Mouse (Mus musculus) lung, postnatal 4 days (tissue): Measurements from ENCODE around the gene Tom1l2.

Experiments used
- DNase-seq, 2 experiments: peaks; one replicate each; pipeline ENCODE4 v3.0.0; 2021

The Tom1l2 gene

DNA sequence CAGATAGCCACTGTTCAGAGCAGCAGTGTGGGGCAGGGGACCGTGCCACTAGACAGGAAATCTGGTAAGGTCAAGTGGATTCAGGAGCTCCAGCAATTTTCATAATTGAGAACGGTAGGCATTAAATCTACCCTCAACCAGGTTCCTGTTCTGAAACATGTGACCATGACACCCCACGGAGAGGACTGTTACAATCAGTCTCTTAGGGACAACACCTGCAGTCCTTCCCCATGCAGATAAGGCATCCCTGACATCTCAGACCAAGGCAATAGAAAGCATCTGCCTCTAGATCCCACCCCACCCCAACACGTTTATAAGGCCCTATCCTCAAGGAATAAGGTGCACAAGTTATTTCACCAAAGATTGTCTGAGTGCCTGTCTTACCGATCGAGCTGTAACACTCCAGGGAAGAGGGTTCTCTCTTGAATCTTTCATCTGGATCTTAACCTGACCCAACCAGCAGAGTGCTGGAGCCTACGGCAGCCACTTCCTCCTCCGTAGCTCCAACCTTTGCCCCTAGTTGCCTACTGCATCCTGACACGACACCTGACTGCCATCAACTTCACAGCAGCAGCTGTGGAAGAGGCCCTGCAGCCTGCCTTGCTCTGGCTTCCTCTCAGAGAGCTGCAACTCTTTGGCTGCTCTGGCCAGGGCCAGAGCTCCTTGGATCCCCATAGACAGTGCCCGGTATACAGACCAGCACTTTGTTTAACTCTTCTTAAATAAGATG is 50.2 kb downstream of the Tom1l2 start:
- no peak for DNase-seq

DNA sequence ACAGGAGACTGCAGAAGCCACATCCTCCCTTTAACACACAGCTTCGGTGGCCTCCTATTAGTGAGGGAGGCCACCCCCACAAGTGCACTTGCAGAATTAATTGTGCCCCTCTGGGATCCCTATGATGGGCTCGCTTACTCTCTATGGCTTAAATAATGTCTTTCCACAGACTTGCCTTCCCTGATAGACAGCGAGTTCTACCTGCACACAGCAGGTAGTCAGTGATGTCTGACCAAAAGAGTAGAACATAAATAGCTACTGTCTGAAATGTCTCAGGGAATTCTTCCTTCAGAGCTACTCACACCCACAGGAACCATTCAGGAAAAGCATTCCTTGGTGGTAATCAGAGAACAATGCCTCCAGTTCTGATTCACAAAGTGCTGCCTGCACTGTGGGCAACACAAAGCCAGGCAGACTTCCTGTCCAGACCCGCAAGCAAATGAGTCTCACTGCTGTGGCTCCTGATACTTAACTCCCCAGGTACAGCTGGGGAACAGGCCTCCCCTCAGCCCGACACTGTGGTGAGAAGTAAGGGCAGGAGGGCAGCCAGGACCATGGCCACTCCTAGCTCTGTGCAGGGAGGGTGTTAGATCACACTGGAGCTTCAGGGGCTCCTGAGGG is 51.0 kb downstream of the Tom1l2 start:
- no peak for DNase-seq

DNA sequence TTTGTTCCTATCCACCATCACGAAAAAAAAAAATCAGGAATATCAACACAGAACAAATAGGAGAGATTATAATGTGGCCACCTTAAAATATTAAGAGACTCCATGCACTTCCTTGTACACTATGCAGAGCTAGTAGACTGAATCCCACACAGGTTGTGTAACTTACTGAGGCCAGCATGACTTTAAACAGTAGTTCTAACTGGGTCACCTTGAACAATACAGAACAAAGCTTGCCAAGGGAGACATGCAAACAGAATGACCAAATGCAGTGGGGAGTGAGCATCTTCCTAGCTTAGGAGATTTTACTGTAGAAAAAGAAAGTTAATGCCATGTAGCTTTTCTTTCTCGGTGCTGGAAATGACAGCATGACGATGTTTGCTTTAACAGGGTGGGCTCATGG is 52.4 kb downstream of the Tom1l2 start:
- DNase-seq, result no peak

DNA sequence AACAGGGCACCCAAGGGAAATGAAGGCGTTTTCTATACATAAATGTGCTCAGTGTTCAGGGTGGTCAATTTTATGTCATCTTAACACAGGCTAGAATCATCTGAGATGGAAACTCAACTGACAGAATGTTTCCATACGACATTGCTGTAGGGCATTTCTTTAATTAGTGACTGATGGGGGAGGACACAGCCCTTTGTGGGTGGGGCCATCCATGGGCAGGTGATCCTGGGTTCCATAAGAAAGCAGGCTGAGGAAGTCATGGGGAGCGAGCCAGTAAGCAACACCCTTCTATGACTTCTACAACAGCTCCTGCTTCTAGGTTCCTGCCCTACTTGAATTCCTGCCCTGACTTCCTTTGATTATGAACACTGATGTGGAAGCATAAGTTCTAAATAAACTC is 54.9 kb downstream of the Tom1l2 start:
- DNase-seq, result no peak

DNA sequence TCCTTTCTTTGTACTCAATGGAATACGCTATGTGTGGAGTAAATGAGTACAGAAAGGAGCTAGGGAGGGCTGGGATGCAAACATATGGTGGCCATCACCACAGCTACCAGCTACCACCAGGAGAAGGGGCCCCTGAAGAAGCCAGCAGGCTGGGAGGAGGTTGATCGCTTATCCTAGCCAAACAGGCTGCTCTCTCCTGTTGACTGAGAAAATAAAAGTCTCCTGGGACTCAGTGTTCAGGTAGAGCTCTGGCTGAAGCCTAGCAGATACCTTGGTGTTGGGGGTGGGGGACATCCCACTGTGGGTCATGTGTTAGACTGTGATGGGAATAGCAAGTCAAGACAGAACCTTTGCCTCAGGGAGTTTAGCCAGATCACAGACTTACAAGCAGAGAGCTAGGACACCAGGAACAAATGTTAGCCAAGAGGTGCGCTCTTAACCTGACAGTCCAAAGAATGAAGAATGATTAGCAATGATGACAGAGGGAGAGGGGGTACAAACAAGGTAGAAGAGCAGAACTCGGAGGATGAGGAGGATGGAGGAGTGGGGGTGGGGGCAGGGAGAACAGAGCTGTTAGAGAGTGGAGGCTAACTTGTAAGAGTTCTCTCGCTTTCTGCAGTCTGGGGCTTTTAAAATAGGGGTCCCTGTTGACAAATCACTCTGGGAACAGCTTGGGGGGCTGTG is 57.9 kb downstream of the Tom1l2 start:
- DNase-seq, result no peak

DNA sequence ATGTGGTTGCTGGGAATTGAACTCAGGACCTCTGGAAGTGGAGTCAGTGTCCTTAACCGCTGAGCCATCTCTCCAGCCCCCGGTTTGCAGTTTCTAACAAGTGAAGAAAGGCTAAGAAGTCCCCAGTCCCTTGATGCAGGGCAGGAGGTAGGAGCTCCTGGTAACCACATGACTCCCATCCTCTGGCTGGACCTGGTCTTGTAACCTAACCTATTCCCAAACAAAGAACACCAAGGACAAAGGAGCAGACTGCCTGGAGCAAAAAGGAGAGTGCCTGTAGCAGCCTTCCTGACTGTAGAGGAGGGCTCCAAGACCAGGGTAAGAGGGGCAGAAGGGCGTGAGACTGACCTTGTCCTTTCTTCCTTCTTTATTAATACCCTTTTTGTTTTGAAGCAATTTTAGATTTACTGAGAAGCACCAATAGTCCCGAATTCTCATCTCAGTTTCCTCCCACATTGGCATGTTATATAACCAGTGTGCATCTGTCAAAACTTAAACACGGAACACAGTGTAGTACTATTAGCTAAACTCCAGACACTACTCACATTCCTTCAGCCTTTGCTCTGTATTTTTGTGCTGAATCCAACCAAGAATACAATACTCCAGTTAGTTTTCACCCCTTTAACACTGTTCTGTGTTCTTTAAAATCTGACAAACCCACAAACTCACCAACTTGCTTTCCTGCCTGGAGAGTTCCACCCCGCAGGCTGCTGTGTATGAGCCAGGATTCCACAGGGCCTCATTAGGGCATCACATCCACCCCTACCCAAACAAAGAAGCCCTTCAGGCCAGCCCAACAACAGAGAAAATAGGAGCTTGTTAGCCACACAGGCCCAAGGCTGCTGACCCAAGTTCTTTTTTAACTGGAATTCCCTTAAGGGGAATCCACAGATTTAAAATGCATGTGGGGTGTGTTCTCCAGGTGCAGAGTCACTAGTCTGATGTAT is 58.7 kb downstream of the Tom1l2 start:
- DNase-seq, result no peak

DNA sequence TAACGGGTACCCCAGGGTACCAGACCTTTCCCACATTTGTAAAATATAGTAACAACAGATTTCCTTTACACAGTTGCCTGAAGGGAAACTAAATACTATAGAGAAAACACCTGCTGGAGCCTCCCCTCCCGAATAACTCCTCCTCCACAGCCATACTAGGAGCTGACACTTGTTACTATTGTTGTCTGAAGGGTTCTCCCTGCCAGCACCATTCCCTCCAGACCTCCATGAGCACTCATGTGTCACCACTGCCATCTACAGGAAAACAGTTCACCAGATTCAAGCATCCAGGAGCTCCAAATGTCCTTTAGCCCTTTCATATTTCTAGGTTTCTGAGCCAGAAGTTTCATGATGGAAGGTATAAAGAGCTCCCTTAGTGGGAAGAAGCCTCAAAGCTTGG is 60.0 kb downstream of the Tom1l2 start:
- peak; percentile 63 to 76 for DNase-seq

DNA sequence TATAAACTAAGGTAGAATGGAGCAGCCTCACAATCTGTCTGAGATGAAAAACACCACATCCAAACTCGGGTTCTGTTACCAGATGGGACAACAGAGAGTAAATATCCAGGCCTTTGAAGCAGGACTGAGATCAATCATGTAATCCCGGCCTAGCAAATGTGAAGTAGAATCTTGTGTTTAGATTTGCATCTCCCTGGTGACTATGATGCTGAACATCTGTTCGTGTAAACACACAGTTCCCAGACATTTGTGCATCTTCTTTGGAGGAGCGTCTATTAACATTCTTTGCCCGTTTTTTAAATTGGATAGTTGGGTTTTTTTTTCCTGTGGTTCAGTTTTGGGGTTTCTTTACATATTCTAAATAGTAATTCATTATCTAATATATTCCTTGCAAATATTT is 63.7 kb downstream of the Tom1l2 start:
- DNase-seq, result no peak

DNA sequence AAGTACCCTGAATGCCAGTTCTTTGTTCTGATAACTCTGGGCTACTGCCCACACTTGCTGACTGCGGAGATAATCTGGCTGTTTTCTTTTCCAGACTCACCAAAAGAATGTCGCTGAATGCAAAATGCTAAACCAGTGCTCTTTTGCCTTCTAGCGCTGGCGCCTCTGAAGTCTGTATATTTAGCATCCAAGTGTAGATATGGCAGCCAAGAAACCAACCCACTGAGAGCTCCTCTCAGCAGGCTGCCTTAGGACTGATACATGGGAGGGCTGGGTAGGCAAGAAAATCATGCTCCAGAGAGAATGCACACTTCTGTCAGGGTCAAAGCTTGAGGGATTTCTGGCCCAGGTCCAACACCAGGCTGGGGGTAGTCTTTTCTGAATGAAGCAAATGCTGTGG is 66.4 kb downstream of the Tom1l2 start:
- DNase-seq, result peak in 1 of 2 experiments; percentile 35

DNA sequence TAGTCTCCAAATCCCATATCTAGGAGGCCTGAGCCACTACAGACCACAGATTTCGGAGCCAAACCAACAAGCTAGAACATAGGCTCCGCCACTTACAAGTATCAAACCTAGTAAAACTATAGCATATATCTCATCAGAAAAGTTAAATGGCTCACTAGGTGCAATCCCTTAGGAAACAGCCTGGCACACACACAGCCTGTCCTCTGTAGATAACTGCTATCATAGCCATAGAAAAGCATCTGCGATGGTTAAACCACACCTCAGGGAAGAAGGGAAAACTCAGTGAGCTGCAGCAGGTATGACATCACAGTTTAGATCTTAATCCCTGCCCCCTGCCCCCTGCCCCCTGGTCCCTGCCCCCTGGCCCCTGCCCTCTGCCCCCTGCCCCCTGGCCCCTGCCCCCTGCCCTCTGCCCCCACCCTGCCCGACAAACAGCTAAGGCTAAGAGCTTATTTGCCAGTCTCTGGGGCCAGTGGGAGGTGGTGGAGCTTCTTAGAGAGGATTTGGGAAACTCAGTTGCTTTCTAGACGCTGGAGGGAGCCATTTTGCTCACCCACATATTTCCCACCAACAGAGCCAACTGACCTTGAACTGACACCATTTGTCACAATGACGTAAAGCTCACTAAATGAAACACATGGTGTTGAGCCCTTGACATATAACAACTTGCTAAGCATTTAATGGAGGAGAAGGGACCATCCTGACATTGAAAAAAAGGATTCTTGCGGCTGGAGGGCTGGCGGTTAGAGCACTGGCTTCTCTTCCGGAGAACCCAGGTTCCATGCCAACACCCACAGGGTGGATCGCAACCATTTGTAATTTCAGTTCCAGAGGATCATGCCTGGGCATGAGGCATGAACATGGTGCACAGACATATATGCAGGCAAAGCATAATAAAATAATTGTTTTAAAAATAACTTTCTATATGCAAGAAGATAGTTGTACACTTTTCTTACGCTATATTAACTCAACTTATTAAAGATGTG is 72.0 kb downstream of the Tom1l2 start:
- no peak for DNase-seq

DNA sequence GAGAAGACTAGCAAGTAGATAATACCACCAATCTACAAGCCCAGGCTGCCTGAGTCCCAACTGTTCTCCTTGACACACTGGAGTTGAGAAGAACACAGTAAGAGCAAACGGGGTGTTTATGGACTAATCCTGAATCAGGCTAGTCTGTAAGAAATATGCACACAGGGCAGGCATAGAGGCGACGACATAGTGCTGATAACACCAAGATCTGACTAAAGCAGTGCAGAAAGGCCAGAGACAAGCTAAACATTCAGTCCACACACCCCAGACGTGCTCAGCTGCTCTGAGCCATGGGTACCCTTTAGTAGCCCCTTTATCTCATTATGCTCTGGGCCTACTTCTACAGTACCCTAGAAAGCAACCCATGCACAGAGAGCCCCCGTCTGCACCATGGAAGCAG is 73.2 kb downstream of the Tom1l2 start:
- no peak for DNase-seq

DNA sequence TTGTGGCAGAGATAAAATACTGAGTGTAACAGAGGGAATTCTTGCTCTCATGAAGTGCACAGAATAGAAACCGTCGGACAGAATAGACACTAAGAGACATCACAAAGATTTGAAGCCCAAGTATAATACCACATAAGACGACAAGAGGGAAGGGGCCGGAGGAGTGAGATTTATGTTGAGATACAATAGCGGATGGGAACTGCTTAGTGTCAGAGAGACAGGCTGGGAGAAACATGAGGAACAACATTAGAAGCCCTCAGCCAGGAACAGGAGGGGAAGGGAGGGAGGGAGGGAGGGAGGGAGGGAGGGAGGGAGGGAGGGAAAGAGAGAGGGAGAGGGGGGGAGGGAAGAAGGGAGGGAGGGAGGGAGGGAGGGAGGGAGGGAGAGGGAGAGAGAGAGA is 74.9 kb downstream of the Tom1l2 start:
- no peak for DNase-seq

DNA sequence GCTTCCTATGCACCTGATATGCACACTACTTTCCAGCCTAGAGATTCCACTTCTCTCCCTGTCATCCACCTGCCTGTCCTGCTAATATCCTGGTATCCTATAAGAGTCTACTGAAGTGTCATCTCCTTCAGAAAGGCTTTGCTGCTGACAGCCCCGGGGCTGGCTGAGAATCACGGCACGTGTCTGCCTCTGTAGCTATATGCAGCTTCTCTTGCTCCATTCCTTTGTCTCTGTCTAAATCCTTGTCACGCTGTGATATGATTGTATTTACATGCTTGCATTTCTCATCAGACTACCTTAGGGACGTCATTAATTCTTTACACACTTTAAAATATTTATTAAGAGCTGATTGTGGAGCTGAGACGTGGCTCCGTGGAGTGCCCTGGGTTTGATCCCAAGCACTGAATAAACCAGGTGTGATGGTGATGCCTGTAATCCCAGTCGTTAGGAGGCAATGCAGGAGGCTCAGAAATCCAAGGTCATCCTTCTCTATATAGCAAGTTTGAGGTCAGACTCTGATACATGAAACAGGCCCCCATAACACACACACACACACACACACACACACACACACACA is 75.5 kb downstream of the Tom1l2 start:
- DNase-seq, result no peak

DNA sequence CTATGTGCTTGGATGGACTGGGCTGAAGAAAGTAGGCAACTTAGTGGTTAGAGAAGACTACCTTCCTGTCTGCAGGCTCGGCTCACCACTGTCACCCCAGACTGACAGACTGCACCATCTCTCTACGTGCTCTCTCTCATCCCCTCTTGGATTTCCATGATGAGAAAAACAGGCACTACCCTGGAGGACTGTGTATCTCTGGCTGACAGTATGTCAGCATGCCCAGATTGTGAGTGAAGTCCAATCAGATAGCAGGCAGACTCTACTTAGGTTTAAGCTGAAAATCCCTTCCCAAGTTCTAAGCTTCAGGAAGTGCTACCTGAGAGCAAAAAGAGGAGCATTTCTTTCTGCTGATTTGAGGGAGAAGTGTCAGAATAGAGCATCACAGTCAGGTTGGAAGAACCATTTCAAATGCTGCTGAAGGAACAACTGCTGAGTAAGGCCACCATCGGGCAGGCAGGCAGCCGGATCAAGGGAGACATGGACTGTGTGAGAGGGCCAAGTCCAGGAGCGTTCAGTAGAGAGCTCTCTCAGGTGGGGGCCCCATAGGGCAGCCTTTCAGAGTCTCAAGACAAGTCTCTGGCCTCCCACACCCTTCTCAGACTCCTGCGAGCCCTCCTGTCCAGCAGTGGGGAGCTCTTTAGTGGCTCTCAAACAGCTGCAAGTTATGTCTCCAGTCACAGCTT is 76.2 kb downstream of the Tom1l2 start:
- DNase-seq, result no peak

DNA sequence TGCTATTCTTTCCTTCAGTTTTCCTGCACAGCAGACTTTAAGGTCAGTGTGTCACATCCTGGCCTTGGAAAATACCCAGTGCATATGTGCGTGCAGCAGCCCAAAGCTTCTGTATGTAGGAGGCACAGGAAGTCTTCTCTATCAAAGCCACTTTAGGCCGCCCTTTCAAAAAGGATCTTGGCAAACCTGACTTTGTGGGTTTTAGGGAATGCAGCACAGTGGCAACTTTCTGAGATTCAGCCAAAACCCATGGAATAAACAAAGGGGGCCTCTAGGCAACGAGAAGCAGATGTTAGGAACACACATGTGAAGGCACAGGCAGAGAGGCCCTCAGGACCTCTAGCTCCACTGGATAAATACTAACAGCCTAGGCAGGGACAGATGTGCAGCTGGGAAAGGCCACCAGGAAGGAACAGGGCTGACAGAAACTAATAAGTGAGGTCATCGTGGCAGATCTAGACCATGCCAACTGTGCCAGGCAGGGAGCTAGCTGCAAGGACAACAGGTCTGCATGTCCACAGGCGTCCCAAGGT is 79.4 kb downstream of the Tom1l2 start:
- DNase-seq, result peak; percentile 34 to 48

DNA sequence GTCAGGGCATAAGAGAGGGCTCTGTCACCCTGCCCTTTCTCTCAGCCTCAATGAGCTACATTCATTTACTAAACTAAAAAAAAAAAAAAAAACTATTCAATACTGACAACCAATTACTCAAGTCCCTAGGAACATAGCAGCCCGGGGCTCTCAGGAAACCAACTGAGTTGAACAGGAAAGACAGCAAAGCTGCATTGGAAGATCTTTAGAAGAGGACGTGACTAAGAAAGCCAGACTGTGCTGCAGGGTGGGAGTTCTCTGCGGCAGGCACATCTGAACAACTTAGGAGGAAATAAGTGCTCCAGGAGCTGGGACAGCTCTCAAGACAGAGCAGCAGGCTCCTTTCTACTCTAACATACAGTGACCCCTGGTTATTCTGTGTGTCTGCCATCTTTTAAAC is 84.1 kb downstream of the Tom1l2 start:
- no peak for DNase-seq

DNA sequence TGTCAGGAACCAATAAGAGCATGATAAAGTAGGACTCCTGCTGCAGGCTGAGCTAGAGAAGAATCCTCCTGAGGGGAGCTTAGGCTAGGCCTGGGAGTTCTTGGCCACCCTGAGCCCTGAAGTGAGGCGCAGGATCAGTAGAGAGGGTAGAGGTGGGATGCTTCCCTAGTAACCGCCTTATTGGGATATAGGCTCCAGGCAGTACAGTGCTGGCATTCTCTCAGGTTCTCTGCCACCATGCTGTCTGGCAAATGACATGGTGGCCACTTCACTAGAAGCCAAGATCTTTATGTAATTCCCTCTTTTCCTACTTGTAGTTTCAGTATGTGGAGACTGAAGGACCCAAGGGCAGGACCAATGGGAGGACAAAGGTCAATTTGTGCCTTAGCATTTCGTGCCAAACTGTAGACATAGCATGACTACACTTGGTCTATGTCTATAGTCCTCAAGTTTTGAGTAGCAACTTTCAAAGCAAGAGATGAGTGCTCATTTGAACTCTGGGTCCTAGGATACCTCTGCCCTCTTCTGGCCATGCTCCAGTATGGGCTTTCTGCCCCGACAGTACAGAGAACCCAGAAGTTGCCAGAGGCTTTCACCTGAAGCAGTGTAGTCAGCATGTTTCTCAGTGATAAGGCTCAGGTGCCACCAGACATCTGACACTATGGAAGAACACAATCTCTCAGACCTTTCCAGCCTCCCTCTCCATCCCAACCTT is 87.3 kb downstream of the Tom1l2 start:
- no peak for DNase-seq

DNA sequence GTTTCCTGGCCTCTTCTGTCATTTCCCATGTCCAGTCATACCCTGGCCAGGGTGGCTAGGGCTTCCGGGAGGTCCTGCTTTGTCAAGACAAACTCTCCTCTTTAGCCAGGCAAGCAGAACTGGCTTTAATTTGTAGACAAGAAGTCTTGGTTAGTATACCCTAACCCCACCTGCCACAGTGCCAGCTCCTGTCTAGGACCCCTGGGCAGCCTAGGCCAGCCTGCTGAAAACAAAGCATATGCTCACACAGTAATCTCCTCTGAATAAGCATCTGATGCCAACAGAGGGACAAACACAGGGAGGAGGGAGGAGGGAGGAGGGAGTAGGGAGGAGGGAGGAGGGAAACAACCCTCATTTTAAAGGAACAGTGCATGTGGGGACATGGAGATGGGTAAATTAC is 88.1 kb downstream of the Tom1l2 start:
- DNase-seq, result no peak

DNA sequence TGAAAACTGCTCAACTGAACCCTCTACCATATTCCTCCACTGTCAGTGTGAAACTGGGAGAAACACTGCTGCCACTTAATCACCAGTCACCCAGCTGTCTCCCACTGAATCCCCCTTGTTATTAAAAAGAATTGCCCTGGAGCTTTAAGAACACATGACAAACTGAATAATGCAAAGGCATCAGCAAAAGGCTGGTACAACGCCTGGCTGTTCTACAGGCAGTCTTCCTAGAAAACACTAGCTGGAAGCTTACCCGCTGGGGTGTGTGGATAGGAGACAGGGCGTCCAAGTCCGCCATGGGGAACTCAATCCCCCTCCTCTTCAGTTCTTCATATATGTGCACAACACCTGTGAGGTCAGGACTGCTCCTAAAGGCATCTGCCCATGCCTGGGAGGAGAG is 90.3 kb downstream of the Tom1l2 start:
- DNase-seq, result no peak

DNA sequence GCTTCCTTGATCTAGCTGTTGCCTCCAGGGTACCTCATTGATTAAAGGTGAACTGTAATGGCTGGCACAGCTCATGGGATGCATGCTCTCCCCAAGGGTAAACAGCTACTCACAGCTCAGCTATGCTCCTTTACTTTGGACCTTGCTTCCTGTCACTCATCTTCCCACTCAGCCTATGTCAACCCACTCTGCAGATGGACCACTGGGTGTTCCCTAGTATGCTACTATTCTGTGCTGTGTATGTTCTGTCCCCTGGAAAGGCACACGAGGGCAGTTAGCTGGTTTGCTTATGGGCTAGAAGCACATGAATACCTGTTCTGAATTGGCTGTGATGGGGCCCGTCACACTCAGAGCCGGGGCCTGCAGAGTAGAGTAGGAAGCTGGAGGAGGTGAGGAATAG is 92.0 kb downstream of the Tom1l2 start:
- DNase-seq, result no peak
